Mouse (Mus musculus): ENCODE results near the gene Rras.

Rras gene

DNA sequence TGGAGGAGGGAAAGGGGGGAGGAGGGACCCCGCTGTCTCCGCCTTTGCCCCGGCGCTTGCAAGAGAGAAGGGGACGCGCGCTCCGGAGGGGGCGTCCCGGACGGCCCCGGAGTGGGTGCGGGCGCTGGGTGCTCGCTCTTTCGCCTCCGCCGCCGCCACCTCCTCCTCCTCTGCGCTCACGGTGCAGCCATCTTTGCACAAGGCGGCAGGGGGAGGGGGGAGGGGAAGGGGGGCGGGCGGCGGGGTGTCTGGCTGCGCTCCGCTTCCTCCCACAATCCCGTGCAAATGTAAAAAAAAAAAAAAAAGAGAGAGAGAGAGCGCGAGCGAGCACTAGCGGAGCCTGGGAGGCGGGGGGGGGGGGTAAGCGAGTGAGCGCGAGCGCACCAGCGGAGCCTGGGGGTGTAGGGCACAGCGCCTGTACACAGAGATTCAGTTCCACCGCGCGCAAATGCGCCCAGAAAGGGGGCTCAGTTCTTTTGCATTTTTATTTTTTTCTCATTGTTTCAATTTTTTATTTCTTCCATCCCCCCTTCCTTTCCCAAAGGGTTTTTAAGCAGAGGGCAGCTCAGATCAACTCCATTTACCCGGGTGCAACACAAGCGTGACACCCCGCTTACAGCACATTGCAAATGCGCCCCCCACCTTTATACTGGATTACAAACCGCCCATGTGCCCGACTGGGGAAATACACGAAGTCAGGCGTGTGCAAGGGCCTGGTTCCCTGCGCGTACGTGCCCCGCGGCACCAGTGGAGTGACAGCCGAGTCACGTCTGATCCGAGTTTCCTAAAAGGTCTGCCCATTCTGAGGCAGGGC is 35.6 kb downstream of the Rras start:
- DNase-seq (ENCODE audit: low spot score), result peak; percentile 79

DNA sequence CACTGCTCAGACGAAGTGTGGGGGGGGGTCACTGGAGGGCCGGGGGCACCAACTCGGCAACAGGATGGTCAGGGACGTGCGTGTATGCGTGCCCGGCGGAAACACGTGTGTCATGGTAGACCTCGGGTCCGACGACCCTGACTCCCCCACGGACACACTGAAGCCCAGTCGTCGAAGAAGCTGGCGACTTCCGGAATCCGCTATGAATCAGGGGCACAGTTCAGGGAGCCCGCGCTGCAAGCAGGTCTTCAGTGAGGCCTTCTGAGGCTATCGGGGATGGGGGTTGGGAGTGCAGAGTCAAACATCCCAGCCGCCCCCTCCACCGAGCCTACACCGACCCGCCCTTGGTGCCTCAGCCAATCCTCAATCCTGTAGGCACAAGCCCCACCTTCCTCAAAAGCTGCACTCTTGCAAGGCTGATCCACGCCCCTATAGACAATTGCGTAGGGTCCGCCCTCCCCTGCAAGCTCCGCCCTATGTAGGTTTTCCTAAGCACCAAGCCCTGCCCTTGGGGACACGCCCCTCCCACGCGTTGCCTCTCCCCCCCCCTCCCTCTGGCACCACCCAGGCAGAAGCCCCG is 36.3 kb downstream of the Rras start:
- peak; percentile 96 for DNase-seq (ENCODE audit: low spot score)

DNA sequence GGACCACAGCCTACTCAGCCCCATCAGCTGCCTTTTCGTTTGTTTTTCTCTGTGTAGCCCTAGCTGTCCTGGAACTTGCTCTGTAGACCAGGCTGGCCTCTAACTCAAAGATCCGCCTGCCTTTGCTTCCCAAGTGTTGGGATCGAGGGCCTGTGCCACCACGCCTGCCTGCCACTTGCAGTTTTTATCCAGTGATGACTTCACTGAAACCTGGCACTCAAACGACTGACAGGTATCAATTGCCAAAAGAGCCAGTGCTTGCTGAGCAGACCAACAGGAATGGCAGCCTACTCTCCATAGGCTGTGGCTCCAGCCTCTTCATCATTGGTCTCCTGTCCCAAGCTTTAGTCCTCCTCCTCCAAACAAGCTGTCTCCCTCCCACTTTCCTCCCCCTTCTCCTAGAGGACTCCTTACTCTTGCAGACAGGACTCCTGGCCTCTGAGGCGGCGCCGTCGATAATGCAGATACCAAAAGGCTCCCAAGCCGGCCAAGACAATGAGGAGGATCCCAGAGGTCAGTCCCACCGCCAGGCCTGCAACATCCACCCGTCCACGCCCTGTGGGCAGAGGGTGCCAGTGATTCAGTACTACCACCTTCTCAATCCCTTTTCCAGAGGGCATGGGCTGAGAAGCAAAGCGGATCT is 38.7 kb downstream of the Rras start:
- no peak for DNase-seq (ENCODE audit: low spot score)

DNA sequence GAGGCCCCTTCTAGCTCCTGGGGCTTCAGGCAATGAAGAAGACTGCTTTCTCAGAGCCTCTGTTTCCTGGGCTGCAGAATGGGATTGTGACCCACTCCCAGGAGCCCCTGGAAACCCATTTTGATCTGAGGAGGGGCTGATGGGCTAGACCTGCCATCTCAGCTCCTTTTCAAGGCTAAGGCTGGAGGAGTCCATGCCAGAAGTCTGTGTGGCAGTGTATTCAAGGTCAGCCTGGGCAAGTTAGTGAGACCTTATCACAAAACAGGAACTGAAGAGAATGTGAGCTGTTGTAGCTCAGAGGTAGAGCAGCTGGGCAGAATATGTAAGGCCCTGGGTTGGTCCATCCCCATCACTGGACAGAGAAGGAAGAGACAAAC is 39.2 kb downstream of the Rras start:
- DNase-seq (ENCODE audit: low spot score), result no peak

DNA sequence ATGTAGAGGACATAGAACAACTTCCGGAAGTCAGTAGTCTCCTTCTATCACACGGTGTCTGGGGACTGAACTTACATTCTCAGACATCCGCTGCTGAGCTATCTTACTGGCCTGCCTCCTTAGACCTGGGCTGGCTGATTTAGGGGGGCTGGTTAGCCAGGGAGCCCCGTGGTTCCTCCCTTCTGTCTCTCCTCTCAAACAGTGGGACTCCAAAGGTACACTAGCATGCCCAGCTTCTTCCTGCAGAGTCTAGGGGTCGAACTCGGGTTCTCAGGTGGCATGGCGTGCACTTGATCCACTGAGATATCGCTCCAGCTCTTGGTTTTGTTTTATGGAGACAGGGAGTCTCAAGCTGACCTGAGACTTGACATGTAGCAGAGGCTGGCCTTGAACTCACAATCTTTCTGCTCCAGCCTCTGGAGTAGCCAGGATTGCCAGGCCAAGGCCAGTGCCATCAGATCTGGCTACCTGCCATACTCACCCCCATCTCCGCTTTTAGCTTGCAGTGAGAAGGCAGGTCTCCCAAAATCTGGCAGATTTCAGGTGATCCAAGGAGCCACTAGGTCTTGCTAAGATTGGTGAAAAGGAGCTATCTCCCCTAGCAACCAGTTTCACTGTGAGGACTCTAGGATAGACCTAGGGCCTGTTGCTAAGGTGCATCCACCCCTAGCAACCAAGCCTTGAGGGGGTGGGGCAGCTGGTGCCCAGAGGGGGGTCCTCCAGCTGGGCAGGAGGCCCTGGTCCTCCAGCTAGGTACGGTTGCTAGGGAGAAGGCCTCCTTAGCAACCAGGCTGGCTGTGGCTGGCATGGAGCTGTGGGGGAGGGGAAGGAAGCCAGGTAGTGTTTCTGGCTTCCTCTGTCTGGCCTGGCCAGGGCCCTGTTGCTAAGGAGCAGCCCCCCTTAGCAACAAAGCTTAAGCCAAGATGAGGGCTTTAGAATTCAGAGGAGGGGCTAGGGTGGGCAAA is 41.1 kb downstream of the Rras start:
- no peak for DNase-seq (ENCODE audit: low spot score)

DNA sequence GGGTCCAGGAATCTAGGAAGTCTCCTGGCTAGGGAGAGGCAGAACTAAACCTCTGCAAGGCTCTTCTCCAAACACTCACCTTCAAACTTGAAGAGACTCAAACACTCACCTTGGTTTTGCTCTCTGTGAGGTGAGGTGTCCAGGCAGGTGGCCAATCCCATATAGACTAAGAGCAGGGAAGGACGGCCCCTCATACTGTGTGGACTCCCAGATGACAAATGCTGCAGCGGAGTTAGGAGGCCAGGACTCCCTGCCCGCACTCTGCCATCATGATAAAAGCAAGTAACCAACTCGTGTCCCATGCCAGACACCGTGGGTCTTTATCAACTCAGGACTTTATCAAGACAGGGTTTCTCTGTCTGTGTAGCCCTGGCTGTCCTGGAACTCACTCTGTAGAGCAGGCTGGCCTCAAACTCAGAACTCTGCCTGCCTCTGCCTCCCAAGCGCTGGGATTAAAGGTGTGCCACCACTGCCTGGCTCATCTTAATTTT is 42.9 kb downstream of the Rras start:
- no peak for DNase-seq (ENCODE audit: low spot score)

DNA sequence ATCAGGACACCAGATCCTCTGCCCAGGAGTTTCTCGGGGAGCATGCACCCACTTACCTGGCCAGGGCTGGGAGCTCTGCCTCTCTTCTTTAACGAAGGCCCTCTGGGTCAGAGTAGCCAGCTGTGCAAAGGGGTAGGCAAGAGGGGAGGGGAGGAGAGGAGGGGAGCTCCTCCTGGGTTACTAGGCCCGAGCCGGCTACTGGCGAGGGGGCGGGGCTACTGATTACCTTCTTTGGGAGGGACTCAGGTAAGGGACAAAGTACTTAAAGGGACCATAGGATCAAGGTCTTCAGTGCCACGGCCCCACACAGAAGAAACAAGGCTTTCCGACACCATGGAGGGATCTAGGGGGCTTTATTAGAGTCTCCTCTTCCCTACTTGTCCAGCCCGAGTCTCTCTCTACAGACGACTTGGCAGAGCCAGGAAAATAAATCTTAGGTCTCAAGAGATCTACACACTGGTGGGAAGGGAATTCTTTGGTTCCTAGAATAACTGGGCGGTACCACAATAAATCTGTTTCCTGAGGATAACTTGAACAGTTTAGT is 43.8 kb downstream of the Rras start:
- DNase-seq (ENCODE audit: low spot score), result peak; percentile 77

DNA sequence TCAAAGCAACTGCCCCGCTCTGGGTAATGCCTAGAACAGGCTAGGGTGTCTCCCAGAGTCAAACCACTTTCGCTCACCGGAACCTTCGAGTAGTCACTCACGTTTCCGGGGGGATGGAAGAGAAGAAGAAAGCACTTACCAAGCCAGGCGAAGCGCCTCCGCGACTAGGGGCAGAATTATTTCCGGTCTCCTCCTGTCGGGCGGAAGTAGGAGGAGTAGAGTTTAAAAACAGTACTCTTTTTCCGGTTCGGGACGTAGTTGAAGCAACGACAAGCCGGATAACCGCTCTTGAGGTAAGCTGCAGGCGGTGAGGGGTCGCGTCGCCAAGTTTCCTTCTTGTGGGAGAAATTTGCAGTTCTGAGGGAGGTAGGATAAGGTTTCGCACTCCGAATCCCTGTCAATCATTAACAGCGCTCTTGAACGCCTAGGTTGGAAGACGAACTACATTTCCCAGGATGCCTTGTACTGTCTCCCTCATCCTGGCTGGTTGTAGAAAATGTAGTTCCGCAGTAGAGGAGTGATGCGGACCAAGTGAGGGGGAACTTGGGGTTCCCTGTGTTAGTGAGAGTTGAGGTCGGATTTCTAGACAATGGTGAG is 44.6 kb downstream of the Rras start, which contains the start of the genes Nosip and Prrg2:
TSS of gene Nosip (plus strand) at position 191 of the 597 bp plus-strand sequence.
TSS of gene Prrg2 (minus strand) at position 439 of the 597 bp plus-strand sequence.
- DNase-seq (ENCODE audit: low spot score), result peak; percentile 95

DNA sequence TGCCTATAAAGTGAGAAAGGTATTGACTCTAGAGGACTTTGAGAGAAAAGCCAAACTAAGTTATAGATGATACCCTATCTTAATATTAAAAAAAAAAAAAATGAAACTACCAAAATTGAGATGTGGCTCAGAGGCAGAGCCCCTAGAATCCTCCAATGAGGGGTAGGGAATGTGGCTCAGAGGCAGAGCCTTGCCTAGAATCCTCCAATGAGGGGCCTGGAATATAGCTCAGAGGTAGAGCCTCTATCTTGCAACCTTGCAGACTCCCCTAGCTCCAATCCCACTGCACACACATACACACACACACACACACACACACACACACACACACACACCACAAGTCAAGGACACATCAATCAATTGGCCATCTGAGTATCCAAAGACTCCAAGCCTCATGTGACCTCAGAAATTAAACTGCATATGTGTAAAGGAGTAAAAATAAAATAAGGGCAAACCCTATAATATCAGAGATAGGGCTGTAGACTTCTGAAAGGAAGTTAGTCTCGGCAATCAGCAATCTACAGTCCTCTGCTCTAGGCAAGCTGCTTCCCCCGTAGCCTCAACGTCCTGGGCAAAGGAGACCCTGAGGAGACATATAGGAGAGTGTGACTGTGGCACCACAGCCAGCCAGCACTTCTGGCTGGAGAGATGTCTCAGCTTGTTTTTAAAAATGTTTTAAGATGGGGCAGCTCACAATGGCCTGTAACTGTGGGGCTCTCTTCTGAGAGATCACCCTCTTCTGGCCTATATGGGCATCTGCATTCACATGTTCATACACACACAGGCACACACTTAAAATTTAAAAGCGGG is 49.6 kb downstream of the Rras start:
- DNase-seq (ENCODE audit: low spot score), result no peak

DNA sequence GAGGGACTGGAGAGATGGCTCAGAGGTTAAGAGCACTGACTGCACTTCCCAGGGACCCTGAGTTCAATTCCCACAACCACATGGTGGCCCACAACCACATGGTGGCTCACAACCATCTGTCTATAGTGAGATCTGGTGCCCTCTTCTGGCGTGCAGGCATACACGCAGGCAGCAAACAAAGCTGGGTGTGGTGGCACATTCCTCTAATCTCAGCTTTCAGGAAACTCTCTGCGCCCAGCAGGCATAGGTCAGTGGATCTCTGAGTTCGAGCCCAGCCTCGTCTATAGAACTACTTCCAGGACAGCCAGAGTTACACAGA is 50.2 kb downstream of the Rras start:
- peak; percentile 57 for DNase-seq (ENCODE audit: low spot score)

DNA sequence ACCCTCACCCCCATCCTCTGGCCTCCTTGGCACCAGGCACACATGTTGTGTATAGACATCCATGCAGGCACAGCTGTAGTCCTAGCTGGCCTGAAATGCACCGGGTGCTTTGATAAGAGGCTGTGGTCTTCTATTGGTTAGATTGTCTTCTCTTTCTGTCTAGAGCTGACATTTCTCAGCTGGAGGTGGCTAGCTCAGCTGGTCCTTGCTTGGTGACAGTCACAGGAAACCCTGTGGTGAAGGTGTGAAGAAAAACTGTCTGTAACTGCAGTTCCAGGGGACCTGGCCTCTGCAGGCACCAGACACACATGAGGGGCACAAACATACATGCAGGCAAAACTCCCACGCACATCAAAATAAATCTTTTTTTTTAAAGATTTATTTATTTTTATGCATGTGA is 51.9 kb downstream of the Rras start:
- DNase-seq (ENCODE audit: low spot score), result no peak
